Comparison of ENCODE assay signal across 28 mouse cellular contexts in genomic region chr2:76655444-76655843, GRCm38 (mm10). TPM values are rescaled to one million over a fixed set of nuclear protein-coding genes. Genes with fewer than 3 reads are reported as not detected.
"Had no signal": no experiment of that assay in that cellular context is flagged by ENCODE, and none has a peak within 500 bp of the region (broad histone marks: within the 10 kb centered on the region; RNA-seq: fewer than 3 reads in every experiment).

No protein-coding gene starts in this region.

- H3K9ac ChIP-seq: heart, embryonic 12.5 days; hindbrain, embryonic 14.5 days; kidney, embryonic 15.5 days; limb, embryonic 13.5 days; limb, embryonic 15.5 days had no signal

- H3K27me3 ChIP-seq: heart, embryonic 12.5 days; kidney, embryonic 15.5 days; limb, embryonic 13.5 days; limb, embryonic 15.5 days had no signal

- DNase-seq: gastrocnemius, postnatal 14 days; gastrocnemius, postnatal 36 days; heart, adult 18-20 months; heart, postnatal 10 days; heart, postnatal 36 days; kidney, adult 11 months; kidney, postnatal 14 days; layer of hippocampus, adult 9-11 months; layer of hippocampus, postnatal 36 days; left cerebral cortex, postnatal 4 days had no signal

- H3K36me3 ChIP-seq: heart, embryonic 10.5 days; heart, embryonic 12.5 days; kidney, embryonic 15.5 days; limb, embryonic 13.5 days; limb, embryonic 15.5 days had no signal

- H3K4me1 ChIP-seq: heart, embryonic 10.5 days; heart, embryonic 12.5 days; kidney, embryonic 15.5 days had no signal

- H3K4me3 ChIP-seq: heart, embryonic 10.5 days; heart, embryonic 12.5 days; kidney, embryonic 15.5 days; limb, embryonic 13.5 days; limb, embryonic 15.5 days had no signal

- H3K4me2 ChIP-seq: heart, embryonic 12.5 days; hindbrain, embryonic 14.5 days; kidney, embryonic 15.5 days; limb, embryonic 13.5 days; limb, embryonic 15.5 days had no signal

- ATAC-seq: hindbrain, embryonic 16.5 days had no signal

- H3K9me3 ChIP-seq: heart, embryonic 10.5 days; heart, embryonic 12.5 days; kidney, embryonic 15.5 days; limb, embryonic 13.5 days; limb, embryonic 15.5 days had no signal

- H3K27ac ChIP-seq: heart, embryonic 10.5 days; hindbrain, embryonic 14.5 days; kidney, embryonic 15.5 days; kidney, postnatal 0 days; limb, embryonic 13.5 days; limb, embryonic 15.5 days had no signal

RNA-seq across cellular contexts. Expression of gene Pjvk, which starts 7.2 kb away (rescaled TPM):
- total RNA-seq: gastrocnemius, adult 18-20 months; gastrocnemius, adult 8-10 months; gastrocnemius, postnatal 14 days; gastrocnemius, postnatal 36 days; heart, adult 18-20 months; heart, adult 8-10 months; heart, postnatal 36 days; hematopoietic stem cell, adult 5-6 weeks; layer of hippocampus, postnatal 36 days; left cerebral cortex, adult 18-20 months; liver, adult 2 months had no signal
- polyA plus RNA-seq: gonadal fat pad, adult 2 months; heart, embryonic 12.5 days; heart, embryonic 14.5 days; intestine, embryonic 16.5 days; large intestine, adult 2 months; liver, adult 2 months had no signal
